Mouse (Mus musculus): ENCODE measurements at regions not wholly inside any gene's neighbourhood (a gene's known extent, or its start where the extent isn't known, plus 50 kb on each side); places are given as distances from the start of the nearest gene placed in this dataset.

DNA sequence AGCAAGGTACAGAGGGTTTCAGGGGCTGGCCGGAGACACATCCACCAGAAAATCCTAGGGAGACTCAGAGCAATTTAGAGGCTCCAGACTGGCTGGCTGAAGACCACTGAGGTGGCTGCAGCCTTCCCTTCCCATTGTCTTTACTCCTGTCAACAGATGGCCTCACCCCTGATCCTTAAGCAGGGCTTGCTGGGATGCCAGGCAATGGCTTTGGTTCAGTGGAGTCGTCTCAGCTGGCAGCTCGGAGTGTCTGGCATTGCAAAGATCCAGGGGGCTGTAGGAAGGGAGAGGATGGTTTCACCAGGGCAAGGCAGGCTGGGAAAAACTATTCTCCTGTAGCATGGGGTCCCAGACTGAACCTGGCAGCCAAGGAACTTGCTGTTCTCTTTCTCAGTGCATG is 395.8 kb downstream of the Tshz3 start:
- H3K4me3 ChIP-seq (ENCODE audit: control insufficient read depth in 1 of 2, insufficient read depth in 1 of 2, low read depth in 1 of 2, low read length in 2 of 2): no peak overlapping the region
- no peaks in the 10 kb centered on the region for H3K36me3 ChIP-seq (ENCODE audit: control insufficient read depth, insufficient read depth, low read length)
- no peaks in the 10 kb centered on the region for H3K9me3 ChIP-seq (ENCODE audit: control insufficient read depth, low read length)
- peaks cover 6% of the 10 kb centered on the region; the same call in 1 of the 2 replicates for H3K27me3 ChIP-seq (ENCODE audit: control insufficient read depth, insufficient read depth, low read length)
- H3K4me2 ChIP-seq (ENCODE audit: low read length): no peak overlapping the region
- H3K27ac ChIP-seq (replicated peaks in 1 of 2; ENCODE audit: control insufficient read depth in 1 of 2, insufficient read depth in 1 of 2, low read depth in 2 of 2, low read length in 2 of 2): no peak overlapping the region
- 0 out of 4 replicates have a peak, but pooled peaks cover 0 to 2% of the 10 kb centered on the region in 2 experiments for H3K4me1 ChIP-seq (ENCODE audit: control insufficient read depth in 2 of 2, insufficient read depth in 2 of 2, low read length in 2 of 2)
- H3K9ac ChIP-seq (ENCODE audit: low read length): no peak overlapping the region
- ATAC-seq (ENCODE audit: insufficient number of reproducible peaks, insufficient read depth, low FRiP score, low read depth): no peak
- WGBS: 61% methylated on average over 3 of the region's 3 CpGs

GRCm38 (mm10) chr7:37095839-37096238 is 397.9 kb downstream of the Tshz3 start:
- H3K27ac ChIP-seq (replicated peaks in 1 of 2; ENCODE audit: control insufficient read depth in 1 of 2, insufficient read depth in 1 of 2, low read depth in 2 of 2, low read length in 2 of 2): no peak overlapping the region
- no peak overlapping the region for H3K9ac ChIP-seq (ENCODE audit: low read length)
- no peaks in the 10 kb centered on the region for H3K9me3 ChIP-seq (ENCODE audit: control insufficient read depth, low read length)
- H3K36me3 ChIP-seq (ENCODE audit: control insufficient read depth, insufficient read depth, low read length): no peaks in the 10 kb centered on the region
- peaks cover 6% of the 10 kb centered on the region; the same call in 1 of the 2 replicates for H3K27me3 ChIP-seq (ENCODE audit: control insufficient read depth, insufficient read depth, low read length)
- H3K4me3 ChIP-seq (ENCODE audit: control insufficient read depth in 1 of 2, insufficient read depth in 1 of 2, low read depth in 1 of 2, low read length in 2 of 2): no peak overlapping the region
- H3K4me2 ChIP-seq (ENCODE audit: low read length): no peak overlapping the region
- ATAC-seq (ENCODE audit: insufficient number of reproducible peaks, insufficient read depth, low FRiP score, low read depth): no peak
- H3K4me1 ChIP-seq (ENCODE audit: control insufficient read depth in 2 of 2, insufficient read depth in 2 of 2, low read length in 2 of 2): 0 out of 4 replicates have a peak, but pooled peaks cover 0 to 2% of the 10 kb centered on the region in 2 experiments
- 60% methylated on average over 11 of the region's 11 CpGs for WGBS

DNA sequence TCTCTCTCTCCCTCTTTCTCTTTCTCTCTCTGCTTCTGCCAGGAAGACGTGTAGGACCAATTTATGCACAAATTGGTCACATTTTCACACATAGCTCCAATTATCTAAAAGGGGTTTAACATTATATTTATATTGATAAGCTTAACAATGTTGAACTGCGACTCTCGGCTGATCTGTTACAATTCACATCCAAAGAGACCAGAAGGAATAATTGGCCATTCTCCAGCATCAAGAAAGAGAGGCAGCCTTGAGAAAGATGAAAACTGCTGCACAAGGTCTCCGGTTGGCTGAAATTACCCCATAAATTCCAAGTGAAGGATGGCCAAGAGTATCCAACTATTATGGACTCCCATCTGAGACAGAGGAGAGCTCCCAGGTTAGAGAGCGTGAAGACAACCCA is 398.4 kb downstream of the Tshz3 start:
- no peak overlapping the region for H3K4me3 ChIP-seq (ENCODE audit: control insufficient read depth in 1 of 2, insufficient read depth in 1 of 2, low read depth in 1 of 2, low read length in 2 of 2)
- no peak overlapping the region for H3K9ac ChIP-seq (ENCODE audit: low read length)
- 0 out of 2 replicates have a peak, but pooled peaks cover 6% of the 10 kb centered on the region for H3K27me3 ChIP-seq (ENCODE audit: control insufficient read depth, insufficient read depth, low read length)
- no peak for ATAC-seq (ENCODE audit: insufficient number of reproducible peaks, insufficient read depth, low FRiP score, low read depth)
- 78% methylated on average over 5 of the region's 5 CpGs for WGBS
- no peak overlapping the region for H3K27ac ChIP-seq (replicated peaks in 1 of 2; ENCODE audit: control insufficient read depth in 1 of 2, insufficient read depth in 1 of 2, low read depth in 2 of 2, low read length in 2 of 2)
- no peak overlapping the region for H3K4me2 ChIP-seq (ENCODE audit: low read length)
- H3K36me3 ChIP-seq (ENCODE audit: control insufficient read depth, insufficient read depth, low read length): no peaks in the 10 kb centered on the region
- no peaks in the 10 kb centered on the region for H3K9me3 ChIP-seq (ENCODE audit: control insufficient read depth, low read length)
- 0 out of 4 replicates have a peak, but pooled peaks cover 0 to 2% of the 10 kb centered on the region in 2 experiments for H3K4me1 ChIP-seq (ENCODE audit: control insufficient read depth in 2 of 2, insufficient read depth in 2 of 2, low read length in 2 of 2)

DNA sequence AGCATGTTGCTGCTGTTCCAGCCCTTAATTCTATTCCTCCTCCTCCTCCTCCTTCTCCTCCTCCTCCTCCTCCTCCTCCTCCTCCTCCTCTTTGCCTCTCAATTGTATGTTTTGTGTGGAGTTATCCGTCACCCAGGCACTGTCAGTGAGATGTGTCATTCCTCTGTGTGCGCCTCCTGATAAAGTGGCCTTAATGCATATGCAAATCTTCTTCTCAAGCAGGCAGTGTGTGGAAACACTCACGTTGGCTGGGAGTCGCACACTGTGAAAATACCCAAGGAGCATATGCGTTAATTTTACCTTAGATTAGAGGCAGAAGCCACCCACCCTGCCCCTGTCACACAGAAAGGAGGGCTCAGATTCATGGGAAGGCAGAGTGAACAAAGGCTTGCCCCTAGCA is 401.0 kb downstream of the Tshz3 start:
- Histone ChIP-seq H3K27me3 (ENCODE audit: control insufficient read depth, insufficient read depth, low read length) (0 out of 2 replicates have a peak, but pooled peaks cover 6% of the 10 kb centered on the region), H3K36me3 (ENCODE audit: control insufficient read depth, insufficient read depth, low read length) (no peaks in the 10 kb centered on the region), H3K9me3 (ENCODE audit: control insufficient read depth, low read length) (no peaks in the 10 kb centered on the region), H3K9ac (ENCODE audit: low read length) (no peak overlapping the region), H3K4me1 (ENCODE audit: control insufficient read depth in 2 of 2, insufficient read depth in 2 of 2, low read length in 2 of 2) (no peaks in the 10 kb centered on the region), H3K4me3 (ENCODE audit: control insufficient read depth in 1 of 2, insufficient read depth in 1 of 2, low read depth in 1 of 2, low read length in 2 of 2) (no peak overlapping the region), H3K4me2 (ENCODE audit: low read length) (no peak overlapping the region), H3K27ac (replicated peaks in 1 of 2; ENCODE audit: control insufficient read depth in 1 of 2, insufficient read depth in 1 of 2, low read depth in 2 of 2, low read length in 2 of 2) (no peak overlapping the region)
- WGBS: 32% methylated on average over 4 of the region's 5 CpGs
- ATAC-seq (ENCODE audit: insufficient number of reproducible peaks, insufficient read depth, low FRiP score, low read depth): no peak

DNA sequence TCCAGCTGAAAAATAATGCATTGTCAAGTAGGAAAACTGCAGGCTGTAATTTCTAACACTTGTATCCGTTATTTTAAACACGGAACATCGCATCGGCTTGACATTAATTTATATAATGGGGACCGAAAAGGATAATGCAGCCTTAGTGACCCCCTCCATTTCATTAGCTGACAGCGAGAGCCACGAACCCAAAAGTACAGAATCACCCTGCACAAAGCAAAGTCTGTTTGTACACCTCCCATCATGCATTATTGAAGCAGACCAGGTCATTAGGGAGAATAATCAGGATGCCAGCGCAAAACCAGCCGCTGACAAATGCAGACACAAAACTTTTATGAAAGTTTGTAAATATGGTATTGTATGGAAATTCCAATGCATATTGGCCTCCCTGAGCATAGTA is 406.8 kb downstream of the Tshz3 start:
- ATAC-seq (ENCODE audit: insufficient number of reproducible peaks, insufficient read depth, low FRiP score, low read depth): no peak
- H3K36me3 ChIP-seq (ENCODE audit: control insufficient read depth, insufficient read depth, low read length): no peaks in the 10 kb centered on the region
- no peak overlapping the region for H3K27ac ChIP-seq (replicated peaks in 1 of 2; ENCODE audit: control insufficient read depth in 1 of 2, insufficient read depth in 1 of 2, low read depth in 2 of 2, low read length in 2 of 2)
- no peak overlapping the region for H3K4me2 ChIP-seq (ENCODE audit: low read length)
- no peaks in the 10 kb centered on the region for H3K27me3 ChIP-seq (ENCODE audit: control insufficient read depth, insufficient read depth, low read length)
- WGBS: 88% methylated on average over 9 of the region's 9 CpGs
- H3K4me1 ChIP-seq (ENCODE audit: control insufficient read depth in 2 of 2, insufficient read depth in 2 of 2, low read length in 2 of 2): no peaks in the 10 kb centered on the region
- no peak overlapping the region for H3K4me3 ChIP-seq (ENCODE audit: control insufficient read depth in 1 of 2, insufficient read depth in 1 of 2, low read depth in 1 of 2, low read length in 2 of 2)
- H3K9me3 ChIP-seq (ENCODE audit: control insufficient read depth, low read length): no peaks in the 10 kb centered on the region
- H3K9ac ChIP-seq (ENCODE audit: low read length): no peak overlapping the region

DNA sequence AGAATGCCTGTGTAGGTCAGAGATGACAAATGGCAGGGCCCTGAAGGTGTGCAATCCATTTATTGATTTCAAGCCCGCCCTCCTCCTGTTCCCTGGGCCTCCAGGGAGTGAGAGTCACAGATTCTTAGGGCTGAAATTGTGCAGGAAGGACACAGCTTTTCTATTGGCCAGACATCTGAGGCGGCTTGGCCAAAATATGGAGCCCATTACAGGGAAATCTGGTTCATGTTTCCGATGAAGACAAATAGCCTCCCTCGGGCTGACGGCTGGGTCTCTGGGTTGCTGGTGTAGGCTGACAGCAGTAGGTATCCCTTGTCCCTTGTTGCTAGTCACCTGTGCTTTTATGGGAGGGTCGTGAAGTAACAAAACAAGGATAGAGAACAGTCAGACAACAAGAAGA is 413.2 kb downstream of the Tshz3 start:
- no peaks in the 10 kb centered on the region for H3K9me3 ChIP-seq (ENCODE audit: control insufficient read depth, low read length)
- H3K27me3 ChIP-seq (ENCODE audit: control insufficient read depth, insufficient read depth, low read length): no peaks in the 10 kb centered on the region
- H3K27ac ChIP-seq (replicated peaks in 1 of 2; ENCODE audit: control insufficient read depth in 1 of 2, insufficient read depth in 1 of 2, low read depth in 2 of 2, low read length in 2 of 2): no peak overlapping the region
- H3K9ac ChIP-seq (ENCODE audit: low read length): no peak overlapping the region
- H3K4me3 ChIP-seq (ENCODE audit: control insufficient read depth in 1 of 2, insufficient read depth in 1 of 2, low read depth in 1 of 2, low read length in 2 of 2): no peak overlapping the region
- no peak overlapping the region for H3K4me2 ChIP-seq (ENCODE audit: low read length)
- WGBS: 83% methylated on average over 6 of the region's 6 CpGs
- ATAC-seq (ENCODE audit: insufficient number of reproducible peaks, insufficient read depth, low FRiP score, low read depth): no peak
- no peaks in the 10 kb centered on the region for H3K36me3 ChIP-seq (ENCODE audit: control insufficient read depth, insufficient read depth, low read length)
- no peaks in the 10 kb centered on the region for H3K4me1 ChIP-seq (ENCODE audit: control insufficient read depth in 2 of 2, insufficient read depth in 2 of 2, low read length in 2 of 2)

DNA sequence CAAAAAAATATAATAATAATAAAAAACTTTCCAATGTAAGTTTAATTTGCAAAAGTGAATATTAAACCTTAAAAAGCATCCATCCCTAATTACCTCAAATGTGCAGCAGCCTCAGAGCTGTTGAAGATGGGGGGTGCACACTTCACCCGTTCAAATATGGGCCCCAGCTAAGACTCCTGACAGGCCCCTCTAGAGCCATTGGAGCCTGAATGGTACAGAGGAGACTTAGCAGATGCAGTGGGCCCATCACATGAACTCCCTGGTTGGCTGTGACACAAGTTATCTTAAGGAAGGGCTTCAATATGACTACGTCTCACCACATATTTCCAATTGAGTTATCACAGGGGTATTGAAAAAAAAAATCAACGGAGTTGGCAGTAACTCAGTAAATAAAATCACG is 422.9 kb downstream of the Tshz3 start:
- Histone ChIP-seq H3K9ac (ENCODE audit: low read length) (no peak overlapping the region), H3K4me1 (ENCODE audit: control insufficient read depth in 2 of 2, insufficient read depth in 2 of 2, low read length in 2 of 2) (no peaks in the 10 kb centered on the region), H3K4me2 (ENCODE audit: low read length) (no peak overlapping the region), H3K36me3 (ENCODE audit: control insufficient read depth, insufficient read depth, low read length) (no peaks in the 10 kb centered on the region), H3K9me3 (ENCODE audit: control insufficient read depth, low read length) (no peaks in the 10 kb centered on the region), H3K27me3 (ENCODE audit: control insufficient read depth, insufficient read depth, low read length) (no peaks in the 10 kb centered on the region), H3K4me3 (ENCODE audit: control insufficient read depth in 1 of 2, insufficient read depth in 1 of 2, low read depth in 1 of 2, low read length in 2 of 2) (no peak overlapping the region), H3K27ac (replicated peaks in 1 of 2; ENCODE audit: control insufficient read depth in 1 of 2, insufficient read depth in 1 of 2, low read depth in 2 of 2, low read length in 2 of 2) (no peak overlapping the region)
- ATAC-seq (ENCODE audit: insufficient number of reproducible peaks, insufficient read depth, low FRiP score, low read depth): no peak
- 75% methylated on average over 4 of the region's 4 CpGs for WGBS

DNA sequence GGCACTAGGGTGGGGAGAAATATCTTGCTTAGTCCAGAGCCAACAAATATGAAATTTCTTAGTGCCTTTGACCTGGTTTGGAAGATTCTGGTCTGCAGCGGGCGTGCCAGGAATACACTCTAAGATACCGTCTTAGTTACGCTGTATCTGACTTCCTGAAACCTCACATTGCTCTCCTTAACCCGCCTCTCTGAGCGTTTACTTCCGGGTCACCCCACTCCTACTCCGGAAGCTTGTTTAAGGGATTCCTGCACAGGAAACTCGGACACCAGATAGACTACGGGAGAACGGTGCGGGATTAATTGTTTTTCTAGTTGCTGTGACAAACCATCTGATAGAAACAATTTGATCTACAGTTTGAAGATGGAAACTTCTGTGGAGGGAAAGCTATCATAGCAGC is 442.3 kb downstream of the Tshz3 start:
- Histone ChIP-seq H3K4me3 (ENCODE audit: control insufficient read depth in 1 of 2, insufficient read depth in 1 of 2, low read depth in 1 of 2, low read length in 2 of 2) (no peak overlapping the region), H3K27ac (replicated peaks in 1 of 2; ENCODE audit: control insufficient read depth in 1 of 2, insufficient read depth in 1 of 2, low read depth in 2 of 2, low read length in 2 of 2) (no peak overlapping the region), H3K9me3 (ENCODE audit: control insufficient read depth, low read length) (no peaks in the 10 kb centered on the region), H3K27me3 (ENCODE audit: control insufficient read depth, insufficient read depth, low read length) (no peaks in the 10 kb centered on the region), H3K4me1 (ENCODE audit: control insufficient read depth in 2 of 2, insufficient read depth in 2 of 2, low read length in 2 of 2) (no peaks in the 10 kb centered on the region), H3K9ac (ENCODE audit: low read length) (no peak overlapping the region), H3K4me2 (ENCODE audit: low read length) (no peak overlapping the region), H3K36me3 (ENCODE audit: control insufficient read depth, insufficient read depth, low read length) (no peaks in the 10 kb centered on the region)
- no peak for ATAC-seq (ENCODE audit: insufficient number of reproducible peaks, insufficient read depth, low FRiP score, low read depth)
- WGBS: 76% methylated on average over 12 of the region's 12 CpGs
